Mouse (Mus musculus): ENCODE measurements around the gene Fate1.

DNA sequence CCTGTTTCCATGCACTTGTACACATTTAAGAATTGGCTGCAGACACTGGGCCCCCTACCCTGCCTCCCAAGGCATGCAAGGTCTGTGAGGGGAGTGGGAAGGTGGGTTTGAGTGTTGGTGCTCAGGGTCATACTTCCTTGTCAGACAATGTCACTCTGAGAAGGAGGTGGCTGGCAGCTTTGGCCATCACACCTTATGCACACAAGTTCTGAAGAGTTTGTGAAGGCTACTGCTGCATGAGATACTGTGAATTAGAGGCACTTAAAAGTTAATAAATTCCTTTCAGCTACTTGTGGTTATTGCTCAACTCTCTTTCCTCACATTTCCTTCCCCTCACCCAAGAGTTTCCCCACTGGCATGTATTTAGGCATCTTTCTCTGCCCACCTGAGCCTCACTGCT lies 37.1 kb downstream of the Fate1 start:
- TF ChIP-seq POLR2A (IDR thresholded peaks at IDR 0.05; ENCODE audit: low read depth, low read length) = no peak
- no peak for TF ChIP-seq CTCF (IDR thresholded peaks at IDR 0.05; ENCODE audit: extremely low read depth, insufficient read depth, insufficient read length, insufficient replicate concordance)

Measured in spleen, adult 2 months (tissue).